Mouse (Mus musculus): ENCODE measurements around the gene Tmtc2. TPM values are rescaled to one million over a fixed set of nuclear protein-coding genes. Genes with fewer than 3 reads are reported as not detected.

Tmtc2 gene
- total and polyA plus RNA-seq, 3 experiments = not detected

- dilution Hi-C loops (cut with MboI; ENCODE audit: extremely low pct_ligation_motif_present, extremely low pct_unique_long_range_greater_than_20kb, low sequenced_read_pairs) = no loop called here
- Histone ChIP-seq H3K79me2 (replicated peaks; ENCODE audit: control insufficient read depth, extremely low read depth, insufficient read depth, poor library complexity, severe bottlenecking) (no peaks in the 10 kb centered on the region), H3K4me2 (ENCODE audit: insufficient read depth, low read depth, poor library complexity, severe bottlenecking) (no peak overlapping the region), H3K4me1 (ENCODE audit: control insufficient read depth in 1 of 2, insufficient read depth in 2 of 2) (no peaks in the 10 kb centered on the region), H3K27ac (ENCODE audit: insufficient read depth, low read depth) (no peak overlapping the region), H3K4me3 (replicated peaks in 1 of 3; ENCODE audit: low read depth in 2 of 3, low read length in 2 of 3, poor library complexity in 1 of 3) (no peak overlapping the region), H3K27me3 (replicated peaks) (no peaks in the 10 kb centered on the region), H3K36me3 (replicated peaks in 1 of 2; ENCODE audit: control insufficient read depth in 1 of 2, insufficient read depth in 1 of 2, low read length in 1 of 2) (no peaks in the 10 kb centered on the region), H3K9ac (ENCODE audit: insufficient read depth, low read depth) (no peak overlapping the region), H3K9me3 (replicated peaks; ENCODE audit: low read length) (peaks cover 61% of the 10 kb centered on the region)
- no peak for DNase-seq (ENCODE audit: extremely low read depth)
- no peak for TF ChIP-seq BHLHE40 (IDR thresholded peaks at IDR 0.05; ENCODE audit: low read depth, low read length)
- no peak for TF ChIP-seq NELFE (IDR thresholded peaks at IDR 0.05; ENCODE audit: low read depth, low read length)
- no peak for TF ChIP-seq TCF12 (IDR thresholded peaks at IDR 0.05; ENCODE audit: low read depth, low read length)
- no peak for TF ChIP-seq POLR2AphosphoS2 (IDR thresholded peaks at IDR 0.05; ENCODE audit: low read depth, low read length)
- no peak for TF ChIP-seq EP300 (IDR thresholded peaks at IDR 0.05; ENCODE audit: low read length)
- TF ChIP-seq UBTF (IDR thresholded peaks at IDR 0.05; ENCODE audit: low read depth, low read length) = no peak
- TF ChIP-seq PAX5 (IDR thresholded peaks at IDR 0.05; ENCODE audit: low read length) = no peak
- in situ Hi-C loops (cut with MboI; ENCODE audit: low pct_ligation_motif_present, low pct_unique_long_range_greater_than_20kb, low sequenced_read_pairs) = no loop called here
Observed at GRCm38 (mm10) chr10:105403931-105404330, 170.3 kb downstream of the Tmtc2 start.

DNA sequence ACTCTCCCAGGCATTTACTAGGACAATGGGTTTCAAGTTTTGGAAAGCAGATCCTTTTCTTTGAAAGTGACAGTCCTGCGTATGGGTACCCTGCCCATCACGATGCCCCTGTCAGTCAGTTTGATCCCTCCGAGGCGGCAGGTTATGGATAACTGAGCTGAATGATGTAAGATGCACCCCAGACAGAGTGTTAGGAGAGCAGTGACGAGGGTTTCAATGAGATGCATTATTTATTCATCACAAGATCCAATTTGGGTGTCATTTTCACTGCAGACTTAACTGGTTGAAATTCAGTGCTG, 171.8 kb downstream of the Tmtc2 start:
- TF ChIP-seq E2F4 (IDR thresholded peaks at IDR 0.05; ENCODE audit: insufficient replicate concordance, low read depth, low read length) = no peak
- TF ChIP-seq RAD21 (IDR thresholded peaks at IDR 0.05; ENCODE audit: low read depth, low read length) = no peak
- TF ChIP-seq IRF4 (IDR thresholded peaks at IDR 0.05; ENCODE audit: low read depth, low read length) = no peak
- TF ChIP-seq USF1 (IDR thresholded peaks at IDR 0.05; ENCODE audit: low read depth, low read length) = no peak
- no peak for TF ChIP-seq ZMIZ1 (IDR thresholded peaks at IDR 0.05; ENCODE audit: low read depth, low read length)
- TF ChIP-seq JUND (conservative IDR thresholded peaks at IDR 0.05; ENCODE audit: low read depth, low read length) = no peak
- no peak for TF ChIP-seq ZC3H11A (IDR thresholded peaks at IDR 0.05; ENCODE audit: low read depth, low read length)
- no peak for TF ChIP-seq TBP (conservative IDR thresholded peaks at IDR 0.05; ENCODE audit: low read depth, low read length)
- no peak for TF ChIP-seq CTCF (conservative IDR thresholded peaks at IDR 0.05 in 1 of 2, IDR thresholded peaks at IDR 0.05 in 1 of 2; ENCODE audit: low read depth in 2 of 2, low read length in 2 of 2)
- TF ChIP-seq RCOR1 (conservative IDR thresholded peaks at IDR 0.05; ENCODE audit: low read depth, low read length) = no peak
- TF ChIP-seq SIN3A (IDR thresholded peaks at IDR 0.05; ENCODE audit: low read length) = no peak
- no peak for TF ChIP-seq JUN (IDR thresholded peaks at IDR 0.05; ENCODE audit: insufficient read depth, low read depth, low read length)
- TF ChIP-seq SMC3 (IDR thresholded peaks at IDR 0.05; ENCODE audit: low read depth, low read length) = no peak
- no peak for TF ChIP-seq MYC (IDR thresholded peaks at IDR 0.05; ENCODE audit: low read depth, low read length)
- TF ChIP-seq POLR2A (IDR thresholded peaks at IDR 0.05; ENCODE audit: low read depth, low read length) = no peak
- TF ChIP-seq TCF12 (IDR thresholded peaks at IDR 0.05; ENCODE audit: low read depth, low read length) = no peak
- TF ChIP-seq ZKSCAN1 (IDR thresholded peaks at IDR 0.05; ENCODE audit: borderline replicate concordance, low read depth, low read length) = no peak
- Histone ChIP-seq H3K79me2 (replicated peaks; ENCODE audit: control insufficient read depth, extremely low read depth, insufficient read depth, poor library complexity, severe bottlenecking) (no peaks in the 10 kb centered on the region), H3K36me3 (replicated peaks in 1 of 2; ENCODE audit: control insufficient read depth in 1 of 2, insufficient read depth in 1 of 2, low read length in 1 of 2) (no peaks in the 10 kb centered on the region), H3K4me3 (replicated peaks in 1 of 3; ENCODE audit: low read depth in 2 of 3, low read length in 2 of 3, poor library complexity in 1 of 3) (no peak overlapping the region), H3K4me2 (ENCODE audit: insufficient read depth, low read depth, poor library complexity, severe bottlenecking) (no peak overlapping the region), H3K27ac (ENCODE audit: insufficient read depth, low read depth) (no peak overlapping the region), H3K27me3 (replicated peaks) (no peaks in the 10 kb centered on the region), H3K4me1 (ENCODE audit: control insufficient read depth in 1 of 2, insufficient read depth in 2 of 2) (no peaks in the 10 kb centered on the region), H3K9me3 (replicated peaks; ENCODE audit: low read length) (peaks cover 57% of the 10 kb centered on the region), H3K9ac (ENCODE audit: insufficient read depth, low read depth) (no peak overlapping the region)
- dilution Hi-C loops (cut with MboI; ENCODE audit: extremely low pct_ligation_motif_present, extremely low pct_unique_long_range_greater_than_20kb, low sequenced_read_pairs) (no loop called here), in situ Hi-C loops (cut with MboI; ENCODE audit: low pct_ligation_motif_present, low pct_unique_long_range_greater_than_20kb, low sequenced_read_pairs) (no loop called here)
- no peak for DNase-seq (ENCODE audit: extremely low read depth)

Measured in CH12.LX (cell line).